ENCODE assay signal across 17 mouse cellular contexts in genomic region chr4:156217022-156217669, GRCm38 (mm10). TPM values are rescaled to one million over a fixed set of nuclear protein-coding genes. Genes with fewer than 3 reads are reported as not detected.
DNase-seq lines count a peak whose midpoint lies in the region; ATAC-seq and TF ChIP-seq lines count a peak whose summit lies in the region.
"Had no signal": no experiment of that assay in that cellular context is flagged by ENCODE, and none has a peak within 500 bp of the region (broad histone marks: within the 10 kb centered on the region; RNA-seq: fewer than 3 reads in every experiment).

No protein-coding gene starts in this region.

- H3K36me3 ChIP-seq in midbrain, embryonic 13.5 days, result peaks cover 18% of the 10 kb centered on the region
- H3K36me3 ChIP-seq in midbrain, postnatal 0 days (ENCODE audit: insufficient read depth, low read length), result no peaks in the 10 kb centered on the region; the same call in 1 of the 2 replicates
- H3K36me3 ChIP-seq in heart, embryonic 15.5 days, result peaks cover 5% of the 10 kb centered on the region; the same call in 1 of the 2 replicates
- no peaks in the 10 kb centered on the region for H3K36me3 ChIP-seq in stomach, embryonic 15.5 days
- H3K36me3 ChIP-seq: embryonic facial prominence, embryonic 12.5 days; hindbrain, embryonic 15.5 days; limb, embryonic 15.5 days had no signal

- H3K27ac ChIP-seq in midbrain, embryonic 13.5 days, result no peak overlapping the region
- H3K27ac ChIP-seq in midbrain, postnatal 0 days (ENCODE audit: low read depth, low read length), result no peak overlapping the region
- peak overlapping the region; percentile 88 for H3K27ac ChIP-seq in heart, embryonic 15.5 days
- H3K27ac ChIP-seq in stomach, embryonic 15.5 days, result no peak overlapping the region
- H3K27ac ChIP-seq: embryonic facial prominence, embryonic 12.5 days; hindbrain, embryonic 15.5 days; limb, embryonic 15.5 days; neural tube, embryonic 12.5 days had no signal

- H3K4me3 ChIP-seq in midbrain, embryonic 13.5 days (replicated peaks), result no peak overlapping the region
- no peak overlapping the region for H3K4me3 ChIP-seq in midbrain, postnatal 0 days (ENCODE audit: low read depth, low read length)
- peak overlapping the region; percentile 32 for H3K4me3 ChIP-seq in heart, embryonic 15.5 days
- H3K4me3 ChIP-seq in stomach, embryonic 15.5 days (replicated peaks), result no peak overlapping the region
- H3K4me3 ChIP-seq: embryonic facial prominence, embryonic 12.5 days; hindbrain, embryonic 15.5 days; limb, embryonic 15.5 days; neural tube, embryonic 12.5 days had no signal

- no peaks in the 10 kb centered on the region for H3K4me1 ChIP-seq in midbrain, embryonic 13.5 days (replicated peaks)
- H3K4me1 ChIP-seq in midbrain, postnatal 0 days (ENCODE audit: insufficient read depth, low read length), result no peaks in the 10 kb centered on the region
- peaks cover 30% of the 10 kb centered on the region for H3K4me1 ChIP-seq in heart, embryonic 15.5 days (replicated peaks)
- no peaks in the 10 kb centered on the region for H3K4me1 ChIP-seq in stomach, embryonic 15.5 days
- H3K4me1 ChIP-seq: embryonic facial prominence, embryonic 12.5 days; hindbrain, embryonic 15.5 days; limb, embryonic 15.5 days; neural tube, embryonic 12.5 days had no signal

- H3K27me3 ChIP-seq in midbrain, embryonic 13.5 days, result no peaks in the 10 kb centered on the region
- no peaks in the 10 kb centered on the region for H3K27me3 ChIP-seq in midbrain, postnatal 0 days (ENCODE audit: insufficient read depth, low read length)
- no peaks in the 10 kb centered on the region for H3K27me3 ChIP-seq in heart, embryonic 15.5 days
- H3K27me3 ChIP-seq in stomach, embryonic 15.5 days (replicated peaks), result no peaks in the 10 kb centered on the region
- H3K27me3 ChIP-seq: embryonic facial prominence, embryonic 12.5 days; hindbrain, embryonic 15.5 days; limb, embryonic 15.5 days; neural tube, embryonic 12.5 days had no signal

- H3K4me2 ChIP-seq in midbrain, embryonic 13.5 days (replicated peaks), result no peak overlapping the region
- H3K4me2 ChIP-seq in midbrain, postnatal 0 days (ENCODE audit: low read depth, low read length, poor library complexity, severe bottlenecking), result no peak overlapping the region
- H3K4me2 ChIP-seq in heart, embryonic 15.5 days, result peak overlapping the region; percentile 48
- no peak overlapping the region for H3K4me2 ChIP-seq in stomach, embryonic 15.5 days
- H3K4me2 ChIP-seq: embryonic facial prominence, embryonic 12.5 days; hindbrain, embryonic 15.5 days; limb, embryonic 15.5 days; neural tube, embryonic 12.5 days had no signal

- TF ChIP-seq CTCF in midbrain, postnatal 0 days (IDR thresholded peaks at IDR 0.05), result no peak

- WGBS in midbrain, embryonic 13.5 days, result 87% methylated on average over 16 of the region's 16 CpGs
- WGBS in midbrain, postnatal 0 days, result 80% methylated on average over 16 of the region's 16 CpGs
- 55% methylated on average over 16 of the region's 16 CpGs for WGBS in heart, embryonic 15.5 days
- 78% methylated on average over 16 of the region's 16 CpGs for WGBS in stomach, embryonic 15.5 days

- peak; percentile 97 for DNase-seq in heart, adult 11 months
- DNase-seq in heart, adult 8-10 months (ENCODE audit: low spot score), result no peak
- no peak for DNase-seq in midbrain, postnatal 0 days (ENCODE audit: low spot score)
- DNase-seq: adrenal gland, postnatal 25 days; cerebellum, adult 8-10 months; kidney, adult 18-20 months; thymus, postnatal 36 days had no signal

- H3K9me3 ChIP-seq in midbrain, embryonic 13.5 days, result no peaks in the 10 kb centered on the region
- H3K9me3 ChIP-seq in midbrain, postnatal 0 days (ENCODE audit: low read length), result no peaks in the 10 kb centered on the region
- H3K9me3 ChIP-seq in heart, embryonic 15.5 days (replicated peaks), result no peaks in the 10 kb centered on the region
- H3K9me3 ChIP-seq in stomach, embryonic 15.5 days, result no peaks in the 10 kb centered on the region
- H3K9me3 ChIP-seq: embryonic facial prominence, embryonic 12.5 days; hindbrain, embryonic 15.5 days; limb, embryonic 15.5 days; neural tube, embryonic 12.5 days had no signal

- peak; percentile 24; the same call in 1 of the 2 replicates for ATAC-seq in midbrain, embryonic 13.5 days
- no peak for ATAC-seq in midbrain, postnatal 0 days (ENCODE audit: low FRiP score)
- no peak; the same call in 1 of the 2 replicates for ATAC-seq in heart, embryonic 15.5 days (replicated peaks; ENCODE audit: insufficient number of reproducible peaks, insufficient read depth, low FRiP score, low read depth)
- ATAC-seq in stomach, embryonic 15.5 days (ENCODE audit: insufficient read depth, low FRiP score, low read depth), result peak; percentile 19; the same call in 1 of the 2 replicates
- no peak for ATAC-seq in frontal cortex, adult (ENCODE audit: low TSS enrichment)
- ATAC-seq in monocyte, adult 5-6 weeks (replicated peaks; ENCODE audit: insufficient number of reproducible peaks, low FRiP score, low TSS enrichment, poor library complexity, severe bottlenecking), result no peak

- H3K9ac ChIP-seq in midbrain, embryonic 13.5 days (replicated peaks), result no peak overlapping the region
- no peak overlapping the region for H3K9ac ChIP-seq in midbrain, postnatal 0 days (replicated peaks; ENCODE audit: low read length, poor library complexity, severe bottlenecking)
- H3K9ac ChIP-seq in heart, embryonic 15.5 days, result peak overlapping the region; percentile 29; the same call in 1 of the 2 replicates
- no peak overlapping the region for H3K9ac ChIP-seq in stomach, embryonic 15.5 days
- H3K9ac ChIP-seq: embryonic facial prominence, embryonic 12.5 days; hindbrain, embryonic 15.5 days; limb, embryonic 15.5 days; neural tube, embryonic 12.5 days had no signal

RNA-seq across cellular contexts. Expression of gene Perm1, which starts 1.5 kb away (rescaled TPM):
- total RNA-seq in heart, adult 8-10 months (2022), result 100 to 1,000 TPM; 327 to 378 (median 333) TPM
- 2.3 and 2.5 TPM in 2 replicates for polyA plus RNA-seq in midbrain, embryonic 13.5 days (2015; fragmentation: Nextera tagmentation; extraction: Ambion mirVana)
- 1.9 and 2.0 TPM in 2 replicates for total RNA-seq in midbrain, postnatal 0 days (2014; rRNA removed)
- 1.4 and 1.7 TPM in 2 replicates for polyA plus RNA-seq in midbrain, postnatal 0 days (2015; fragmentation: Nextera tagmentation; extraction: Ambion mirVana)
- 9.7 and 10.8 TPM in 2 replicates for polyA plus RNA-seq in heart, embryonic 15.5 days (2015; fragmentation: Nextera tagmentation; extraction: Ambion mirVana)
- 0.61 and 0.99 TPM in 2 replicates for polyA plus RNA-seq in stomach, embryonic 15.5 days (2015; fragmentation: Nextera tagmentation; extraction: Ambion mirVana)
- 0.19 to 0.48 TPM in 2 of 3 replicates, not detected in the other for total RNA-seq in monocyte, adult 5-6 weeks (2017)
- polyA plus RNA-seq: testis, adult 2 months had no signal

RNA-seq across cellular contexts. Expression of gene AW011738, which starts 14.0 kb away (rescaled TPM):
- 10 to 100 TPM; 10.1 to 14.4 (median 12.2) TPM for total RNA-seq in heart, adult 8-10 months (2022)
- 5.3 and 6.9 TPM in 2 replicates for polyA plus RNA-seq in midbrain, embryonic 13.5 days (2015; fragmentation: Nextera tagmentation; extraction: Ambion mirVana)
- total RNA-seq in midbrain, postnatal 0 days (2014; rRNA removed), result 7.5 and 8.2 TPM in 2 replicates
- polyA plus RNA-seq in midbrain, postnatal 0 days (2015; fragmentation: Nextera tagmentation; extraction: Ambion mirVana), result 3.5 and 3.7 TPM in 2 replicates
- 3.0 and 5.0 TPM in 2 replicates for polyA plus RNA-seq in heart, embryonic 15.5 days (2015; fragmentation: Nextera tagmentation; extraction: Ambion mirVana)
- 3.0 TPM in 2 replicates for polyA plus RNA-seq in stomach, embryonic 15.5 days (2015; fragmentation: Nextera tagmentation; extraction: Ambion mirVana)
- total RNA-seq in monocyte, adult 5-6 weeks (2017), result 2.6 to 12.3 TPM (median 3.3 TPM) in 3 replicates

RNA-seq across cellular contexts. Expression of gene Isg15, which starts 16.5 kb away (rescaled TPM):
- total RNA-seq in heart, adult 8-10 months (2022), result 1 to 10 TPM; 1.7 to 2.8 (median 2.0) TPM
- polyA plus RNA-seq in midbrain, embryonic 13.5 days (2015; fragmentation: Nextera tagmentation; extraction: Ambion mirVana), result 1.2 and 2.0 TPM in 2 replicates
- 1.7 and 2.3 TPM in 2 replicates for total RNA-seq in midbrain, postnatal 0 days (2014; rRNA removed)
- 2.4 and 3.9 TPM in 2 replicates for polyA plus RNA-seq in midbrain, postnatal 0 days (2015; fragmentation: Nextera tagmentation; extraction: Ambion mirVana)
- 2.7 and 8.7 TPM in 2 replicates for polyA plus RNA-seq in heart, embryonic 15.5 days (2015; fragmentation: Nextera tagmentation; extraction: Ambion mirVana)
- 3.2 and 4.8 TPM in 2 replicates for polyA plus RNA-seq in stomach, embryonic 15.5 days (2015; fragmentation: Nextera tagmentation; extraction: Ambion mirVana)
- total RNA-seq in monocyte, adult 5-6 weeks (2017), result 1.9 to 9.6 TPM (median 2.4 TPM) in 3 replicates

RNA-seq across cellular contexts. Expression of gene Plekhn1, which starts 17.5 kb away (rescaled TPM):
- total RNA-seq in heart, adult 8-10 months (2022), result 10 to 100 TPM in 3 of 4 experiments, 1 to 10 TPM in 1; 9.5 to 11.8 (median 10.9) TPM
- 26.4 and 28.3 TPM in 2 replicates for polyA plus RNA-seq in midbrain, embryonic 13.5 days (2015; fragmentation: Nextera tagmentation; extraction: Ambion mirVana)
- 46.6 and 46.7 TPM in 2 replicates for total RNA-seq in midbrain, postnatal 0 days (2014; rRNA removed)
- polyA plus RNA-seq in midbrain, postnatal 0 days (2015; fragmentation: Nextera tagmentation; extraction: Ambion mirVana), result 18.7 and 19.3 TPM in 2 replicates
- polyA plus RNA-seq in heart, embryonic 15.5 days (2015; fragmentation: Nextera tagmentation; extraction: Ambion mirVana), result 11.6 and 17.5 TPM in 2 replicates
- polyA plus RNA-seq in stomach, embryonic 15.5 days (2015; fragmentation: Nextera tagmentation; extraction: Ambion mirVana), result 20.0 and 22.1 TPM in 2 replicates
- total RNA-seq in monocyte, adult 5-6 weeks (2017), result 4.3 to 17.1 TPM (median 16.9 TPM) in 3 replicates

RNA-seq across cellular contexts. Expression of gene Noc2l, which starts 18.7 kb away (rescaled TPM):
- total RNA-seq in heart, adult 8-10 months (2022), result 10 to 100 TPM; 22.1 to 24.5 (median 22.8) TPM
- 57.9 and 60.1 TPM in 2 replicates for polyA plus RNA-seq in midbrain, embryonic 13.5 days (2015; fragmentation: Nextera tagmentation; extraction: Ambion mirVana)
- total RNA-seq in midbrain, postnatal 0 days (2014; rRNA removed), result 75.7 and 81.3 TPM in 2 replicates
- 42.6 and 47.1 TPM in 2 replicates for polyA plus RNA-seq in midbrain, postnatal 0 days (2015; fragmentation: Nextera tagmentation; extraction: Ambion mirVana)
- 29.1 and 46.4 TPM in 2 replicates for polyA plus RNA-seq in heart, embryonic 15.5 days (2015; fragmentation: Nextera tagmentation; extraction: Ambion mirVana)
- 72.0 and 75.3 TPM in 2 replicates for polyA plus RNA-seq in stomach, embryonic 15.5 days (2015; fragmentation: Nextera tagmentation; extraction: Ambion mirVana)
- total RNA-seq in monocyte, adult 5-6 weeks (2017), result 33.0 to 53.8 TPM (median 40.5 TPM) in 3 replicates

Comparison
In these comparisons a context has a peak if more than half of its experiments do, and no peak if none do; other contexts are left out.
1. ATAC-seq: peak in midbrain, embryonic 13.5 days (single experiment) and stomach, embryonic 15.5 days (single experiment); none in midbrain, postnatal 0 days (single experiment), heart, embryonic 15.5 days (single experiment), frontal cortex, adult (single experiment) and monocyte, adult 5-6 weeks (single experiment).